Mouse (Mus musculus): Measurements from ENCODE around the gene Plcl2. TPM values are rescaled to one million over a fixed set of nuclear protein-coding genes. Genes with fewer than 3 reads are reported as not detected.

Gene Plcl2
- total RNA-seq, 2 experiments from 2014 or later: 91.8 to 94.5 TPM

DNA sequence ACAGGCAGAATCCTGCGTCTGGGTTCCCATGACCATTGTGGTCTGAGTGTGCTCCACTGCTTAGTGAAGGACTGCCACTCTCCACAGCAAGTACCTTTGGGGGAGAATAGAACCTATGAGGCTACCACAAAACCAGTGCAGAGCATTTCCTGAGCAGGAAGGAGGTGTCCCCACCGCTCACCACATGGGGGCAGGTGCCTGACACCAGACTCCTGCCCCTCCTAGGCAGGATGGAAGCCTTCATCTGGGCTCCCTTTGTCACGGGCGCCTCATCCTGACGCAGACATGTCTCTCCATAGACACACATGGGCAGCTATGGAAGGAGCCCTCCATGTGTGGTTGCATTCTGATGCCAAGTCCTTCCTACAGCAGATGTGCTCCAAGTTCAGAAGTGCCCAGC, 222.7 kb downstream of the Plcl2 start:
- no peak for DNase-seq (ENCODE audit: low spot score in 2 of 2)

DNA sequence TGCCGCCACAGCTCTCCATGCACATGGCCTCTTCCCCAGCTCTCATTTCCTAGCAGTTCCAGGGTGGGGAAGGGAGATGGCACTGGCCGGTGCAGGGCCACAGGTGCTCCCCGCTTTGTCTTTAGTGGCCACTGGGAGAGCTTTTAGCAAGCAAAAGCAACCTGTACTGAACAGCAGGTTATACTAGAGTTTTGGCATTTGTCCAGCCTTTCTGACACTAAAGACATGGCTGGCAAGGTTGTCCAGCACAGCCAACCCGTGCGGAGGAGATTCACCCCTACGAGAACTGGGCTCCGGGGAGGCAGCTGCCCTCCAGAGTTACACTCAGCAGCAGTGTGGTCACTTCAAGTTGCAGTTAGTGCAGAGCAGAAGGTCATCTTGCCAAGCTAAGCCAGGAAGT, 224.2 kb downstream of the Plcl2 start:
- no peak for DNase-seq (ENCODE audit: low spot score in 2 of 2)

- no peak for DNase-seq (ENCODE audit: low spot score in 2 of 2)
Observed at GRCm38 (mm10) chr17:50734781-50735180, 225.6 kb downstream of the Plcl2 start.

DNA sequence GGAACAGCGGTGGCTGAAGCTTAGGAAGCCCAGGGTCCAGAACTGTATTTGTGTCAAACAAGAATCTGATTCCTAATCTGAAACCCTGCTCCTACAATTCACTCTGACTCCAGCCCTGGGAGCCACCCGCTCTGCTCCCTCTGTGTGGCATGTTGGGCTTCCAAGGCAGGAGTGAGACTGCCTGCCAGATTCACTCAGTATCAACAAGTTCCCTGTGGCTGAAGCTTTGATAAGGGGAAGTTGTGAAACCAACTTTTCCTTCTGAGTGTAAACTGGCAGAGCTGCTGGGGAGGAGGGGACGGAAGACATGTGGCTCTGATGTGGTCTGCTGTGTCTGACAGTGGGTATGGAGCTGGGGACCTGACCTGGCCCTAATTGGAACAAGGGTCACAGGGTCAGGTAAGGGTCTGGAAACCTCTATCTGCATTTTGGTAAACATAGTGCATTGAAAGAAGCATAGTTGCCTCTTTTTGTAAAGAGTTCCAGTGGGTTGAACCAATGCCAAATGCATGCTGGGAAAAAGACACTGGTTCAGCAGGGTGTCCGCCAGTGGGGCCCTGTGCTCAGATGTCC, 226.3 kb downstream of the Plcl2 start:
- no peak for DNase-seq (ENCODE audit: low spot score in 2 of 2)

DNA sequence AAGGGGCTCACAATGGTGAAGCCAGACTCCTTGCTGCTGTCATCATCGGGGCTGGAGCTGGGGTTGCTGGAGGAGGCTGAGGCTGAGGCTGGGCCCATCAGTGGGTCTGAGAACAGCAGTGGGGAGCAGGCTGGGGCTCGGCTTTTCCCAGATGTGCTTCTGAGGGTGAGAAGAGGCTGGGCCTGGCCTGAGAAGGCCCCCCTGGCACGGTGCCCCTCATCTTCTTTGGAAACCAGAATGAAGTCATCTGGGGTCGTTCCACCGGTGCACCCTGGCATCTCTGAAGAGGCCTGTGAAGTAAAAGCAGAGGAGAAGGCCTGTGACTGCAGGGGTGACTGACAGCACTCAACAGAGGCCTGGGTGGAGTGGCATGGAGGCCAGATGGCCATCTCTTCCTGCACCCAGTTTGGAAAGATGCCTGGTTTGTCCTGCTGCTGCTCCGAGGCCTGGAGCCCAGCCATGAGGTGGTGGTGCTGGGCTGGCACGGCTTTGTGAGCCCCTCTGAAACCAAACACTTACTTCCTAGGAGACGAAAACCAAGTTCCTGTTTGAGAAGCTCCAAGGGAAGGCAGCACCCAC, 226.8 kb downstream of the Plcl2 start:
- no peak for DNase-seq (ENCODE audit: low spot score in 2 of 2)

GRCm38 (mm10) chr17:50737068-50737467, 227.9 kb downstream of the Plcl2 start:
- no peak for DNase-seq (ENCODE audit: low spot score in 2 of 2)

Other genes starting within 250 kb of the Plcl2 start
- gene Dazl, start 215.8 kb upstream of the Plcl2 start, total RNA-seq (2021): 1 to 10 TPM; 4.2 to 4.7 TPM

Measured in left cerebral cortex, adult 18-20 months (tissue).